Mouse (Mus musculus) brain, embryonic 18.5 days (tissue): Measurements from ENCODE around the gene Elavl4.
A peak's percentile ranks its signal among the peaks of the same experiment; 100 is the strongest.

ENCODE experiments used
- DNase-seq: peaks from one replicate; pipeline ENCODE4 v3.0.0-alpha.2; 2012; ENCODE audit warnings: low read depth, low spot score

Elavl4 gene

GRCm38 (mm10) chr4:110351178-110352000, at the start of gene Elavl4:
Gene Elavl4 (minus strand): TSS chr4:110351909.
- peak; percentile 47 for DNase-seq

DNA sequence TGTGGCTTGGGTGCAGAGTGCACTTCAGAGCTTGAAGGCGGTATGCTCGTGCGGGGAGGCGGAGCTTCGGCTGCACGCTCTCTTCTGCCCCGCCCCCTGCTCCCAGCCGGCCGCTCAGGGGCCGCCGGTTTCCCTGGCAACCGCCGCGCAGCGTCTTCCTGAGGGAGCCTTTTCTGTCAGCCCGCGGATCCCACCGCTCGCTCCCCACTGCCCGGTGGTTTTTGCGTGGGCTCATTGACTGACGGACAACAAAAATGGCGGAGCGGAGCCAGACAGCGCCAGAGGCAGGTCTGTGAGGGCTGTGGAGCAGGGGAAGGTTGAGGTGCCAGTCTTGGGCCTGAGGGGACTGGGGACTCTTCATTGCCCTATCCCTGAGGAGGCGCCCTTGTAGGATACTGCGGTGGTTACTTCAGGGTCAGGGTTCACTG, 45.9 kb upstream of the Elavl4 start, which contains the start of gene Agbl4:
TSS of gene Agbl4 (plus strand) at position 44 of the 428 bp plus-strand sequence.
- DNase-seq = peak; percentile 40

DNA sequence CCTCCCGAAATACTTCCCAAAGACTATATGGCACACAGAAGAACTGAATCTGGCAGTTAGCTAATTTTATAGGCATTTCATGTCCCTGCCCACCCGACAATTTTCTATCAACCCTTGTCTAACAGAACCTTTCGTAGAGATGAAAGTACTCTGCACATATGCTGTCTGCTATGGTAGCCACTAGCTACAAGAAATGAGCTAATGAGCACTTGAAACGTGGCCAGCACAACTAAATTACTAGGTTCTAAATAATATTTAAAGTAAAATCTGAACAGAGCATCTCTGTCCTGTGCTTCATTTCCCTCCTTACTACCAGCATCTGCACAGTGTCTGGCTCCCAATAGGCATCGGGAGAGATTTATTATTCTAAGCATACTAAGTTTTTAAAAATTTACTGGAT, 44.5 kb upstream of the Elavl4 start:
- DNase-seq = no peak

DNA sequence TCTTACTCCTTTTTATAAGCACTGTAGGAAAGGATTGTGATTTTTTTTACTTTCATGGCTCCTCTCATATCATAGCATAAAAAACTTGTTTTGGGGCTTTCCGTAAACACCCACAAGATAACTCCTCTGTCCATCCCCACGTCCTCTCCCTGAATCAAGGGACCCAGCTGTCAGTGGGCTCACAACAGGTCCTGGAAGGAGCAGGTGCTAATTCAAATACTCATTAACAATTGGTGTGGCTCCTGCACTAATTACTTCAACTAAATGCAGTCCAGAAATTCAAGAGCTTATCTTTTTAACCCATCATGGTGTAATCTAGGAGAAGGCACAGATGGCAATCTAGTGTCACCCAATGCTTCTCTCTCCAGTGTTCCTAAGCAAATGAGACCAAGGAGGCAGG, 8.9 kb upstream of the Elavl4 start:
- no peak for DNase-seq

GRCm38 (mm10) chr4:110352001-110352369, 276 bp upstream of the Elavl4 start:
- DNase-seq = no peak

GRCm38 (mm10) chr4:110350856-110351177, 892 bp downstream of the Elavl4 start:
- no peak for DNase-seq

- no peak for DNase-seq
These were observed 27.8 kb downstream of the Elavl4 start for GRCm38 (mm10) chr4:110323912-110324311.

GRCm38 (mm10) chr4:110312126-110312525, 39.6 kb downstream of the Elavl4 start:
- DNase-seq = no peak

DNA sequence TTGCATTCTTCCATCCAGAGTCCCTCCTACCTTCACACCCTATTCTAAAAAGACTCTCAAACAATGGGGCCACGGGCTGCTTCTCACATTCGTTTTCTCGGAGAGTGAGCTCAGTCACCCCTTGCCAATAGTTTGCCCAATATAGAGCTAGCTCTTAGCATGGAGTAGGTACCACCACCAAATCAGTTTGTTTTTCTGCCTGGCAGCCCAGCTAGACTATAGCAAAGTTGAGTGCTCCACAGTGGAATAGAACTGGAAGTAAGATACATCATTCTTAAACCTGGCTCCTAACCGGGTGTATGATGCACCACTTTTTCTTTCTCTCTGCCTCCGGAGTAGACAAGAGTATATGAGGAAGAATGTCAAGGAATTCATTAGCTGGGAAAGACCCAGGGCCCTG, 44.7 kb downstream of the Elavl4 start:
- DNase-seq = no peak

DNA sequence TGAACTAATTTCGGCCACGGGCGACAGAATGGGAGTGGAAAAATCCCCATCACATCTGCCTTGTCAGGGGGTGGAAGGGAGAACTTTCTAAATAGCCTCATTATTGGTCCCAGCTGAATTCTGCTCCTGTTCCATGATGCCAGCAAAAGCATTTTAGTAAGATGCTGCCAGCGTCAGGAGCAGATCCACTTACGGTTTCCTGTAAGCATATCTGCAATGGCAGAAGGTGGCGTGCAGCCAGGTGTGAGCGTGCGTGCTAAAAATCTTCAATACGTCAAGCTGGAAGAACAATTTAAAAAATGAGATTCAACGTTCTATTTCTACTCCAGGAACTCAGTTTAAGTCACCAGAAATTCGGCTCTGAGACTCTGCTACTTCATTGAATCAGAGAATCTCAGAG, 45.1 kb downstream of the Elavl4 start:
- DNase-seq = no peak

DNA sequence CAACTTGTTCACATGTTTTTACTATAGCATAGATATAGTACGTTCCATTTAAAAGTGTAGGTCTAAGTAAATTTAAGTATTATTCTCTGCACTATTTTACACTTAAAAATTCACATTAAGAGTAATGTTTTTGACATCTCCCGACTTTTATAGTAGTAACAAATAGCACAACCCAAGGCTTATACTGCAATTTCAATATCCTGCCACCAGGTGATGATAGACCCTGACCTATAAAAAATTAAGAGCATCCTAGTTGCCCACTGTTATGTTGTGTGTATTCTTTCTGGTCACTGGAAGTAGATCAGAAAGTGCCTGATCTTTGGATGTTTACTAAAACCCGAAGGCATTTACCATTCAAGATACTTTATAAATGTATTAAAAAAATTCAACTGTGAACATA, 55.9 kb downstream of the Elavl4 start:
- no peak for DNase-seq

- no peak for DNase-seq
These were observed 58.5 kb downstream of the Elavl4 start for GRCm38 (mm10) chr4:110293238-110293637.

GRCm38 (mm10) chr4:110292471-110292870, 59.2 kb downstream of the Elavl4 start:
- no peak for DNase-seq

DNA sequence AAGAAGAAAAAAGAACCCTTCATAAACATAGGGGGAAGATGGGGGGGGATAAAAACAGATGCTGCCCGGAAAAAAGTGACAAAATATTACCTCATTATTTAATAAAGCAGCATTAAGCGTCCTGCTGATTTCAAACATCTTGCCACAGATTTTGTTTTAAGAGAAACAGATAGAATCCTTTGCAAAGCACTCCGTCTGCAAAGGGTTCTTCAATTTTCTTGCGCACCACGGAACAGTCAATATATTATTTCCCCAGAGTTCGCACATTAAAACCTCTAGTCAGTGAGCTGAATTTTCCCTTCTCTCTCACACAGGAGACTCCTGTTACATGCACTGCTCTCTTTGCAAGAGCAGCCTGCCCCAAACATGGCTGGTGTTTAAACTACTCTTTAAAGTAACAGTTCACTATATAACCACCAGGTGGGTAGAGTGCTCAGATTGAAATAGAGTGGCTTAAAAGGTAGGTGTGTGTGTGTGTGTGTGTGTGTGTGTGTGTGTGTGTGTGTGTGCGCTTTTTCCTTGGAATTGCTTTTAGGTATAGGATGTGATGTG, 61.1 kb downstream of the Elavl4 start:
- DNase-seq = no peak

DNA sequence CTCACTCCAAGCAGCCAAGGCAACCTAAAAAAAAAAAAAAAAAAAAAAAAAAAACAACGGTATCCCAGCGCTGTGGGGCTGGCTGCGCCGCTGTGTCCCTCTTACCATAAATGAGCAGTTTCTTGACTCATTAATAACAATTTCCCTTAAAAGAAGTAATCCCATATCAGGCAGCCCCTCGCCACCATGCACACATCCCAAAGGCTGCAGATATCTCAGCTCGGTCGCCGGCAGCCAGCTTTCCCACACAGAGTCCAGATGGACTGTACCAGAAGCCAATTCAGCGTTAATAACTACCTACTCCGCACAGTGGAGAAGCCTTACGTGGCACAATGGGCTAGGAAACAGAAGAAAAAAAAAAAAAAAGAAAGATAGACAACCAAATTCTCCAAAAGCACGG, 61.7 kb downstream of the Elavl4 start:
- DNase-seq = peak; percentile 40

GRCm38 (mm10) chr4:110287412-110288067, 64.2 kb downstream of the Elavl4 start:
- peak; percentile 82 for DNase-seq

DNA sequence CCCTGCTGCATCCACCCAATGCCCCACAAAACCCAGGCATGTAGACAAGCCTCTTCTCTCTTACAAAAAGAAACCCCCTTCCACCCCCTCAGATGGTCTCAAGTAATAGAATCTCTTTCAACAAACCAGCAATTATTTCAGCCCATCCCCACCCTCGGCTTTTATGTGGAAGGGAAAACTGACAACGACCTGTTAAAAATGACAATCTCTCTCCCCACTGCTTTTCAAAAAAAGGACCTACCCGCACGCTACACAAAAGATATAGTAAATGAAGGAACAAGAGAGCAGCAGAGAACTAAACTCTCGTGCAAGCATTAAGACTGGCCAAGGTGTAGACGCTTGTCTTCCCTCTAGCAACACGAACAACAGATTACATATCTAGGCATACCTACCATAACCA, 64.9 kb downstream of the Elavl4 start:
- DNase-seq = no peak

- DNase-seq = no peak
These were observed 65.3 kb downstream of the Elavl4 start for GRCm38 (mm10) chr4:110286371-110286781.

GRCm38 (mm10) chr4:110285346-110286330, 66.1 kb downstream of the Elavl4 start:
- no peak for DNase-seq

- no peak for DNase-seq
These were observed 67.3 kb downstream of the Elavl4 start for GRCm38 (mm10) chr4:110284446-110284845.

DNA sequence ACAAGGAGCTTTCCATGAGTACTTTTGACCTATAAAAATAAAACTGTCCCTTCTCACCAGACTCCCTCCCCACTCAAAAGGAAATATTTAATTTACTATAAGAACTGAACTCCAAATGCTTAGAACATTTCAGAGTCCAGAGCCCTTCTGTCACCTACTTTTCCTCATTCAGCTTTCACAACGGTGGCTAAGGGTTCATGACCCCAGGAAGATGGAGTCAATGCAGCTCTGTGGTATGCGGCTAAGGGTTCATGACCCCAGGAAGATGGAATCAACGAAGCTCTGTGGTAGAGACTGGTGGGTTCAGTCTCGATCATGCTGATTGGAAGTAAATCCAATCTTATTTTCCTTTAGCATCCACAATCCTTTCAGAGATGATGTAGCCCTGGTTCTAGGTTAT, 81.7 kb downstream of the Elavl4 start:
- DNase-seq = no peak
